Mouse (Mus musculus) testis, adult 2 months (tissue): ENCODE results near the gene Naa80. TPM values are rescaled to one million over a fixed set of nuclear protein-coding genes. Genes with fewer than 3 reads are reported as not detected.

Experiments used
- H3K27ac ChIP-seq: fragments of 200-500 bp; 2 replicates; pipeline ENCODE4 v1.5.1; 2012; ENCODE audit warnings: low read depth, low read length; ENCODE audit not compliant: control insufficient read depth, insufficient read depth
- H3K27me3 ChIP-seq: fragments of 200-500 bp; 2 replicates; pipeline ENCODE4 v1.6.1; 2012; ENCODE audit warnings: mild to moderate bottlenecking, low read length, moderate library complexity; ENCODE audit not compliant: control insufficient read depth, insufficient read depth
- H3K36me3 ChIP-seq: fragments of 200-500 bp; 2 replicates; pipeline ENCODE4 v1.6.1; 2012; ENCODE audit warnings: mild to moderate bottlenecking, low read length; ENCODE audit not compliant: control insufficient read depth, insufficient read depth
- H3K4me1 ChIP-seq: fragments of 200-500 bp; 2 replicates; pipeline ENCODE4 v1.6.1; 2012; ENCODE audit warnings: low read length; ENCODE audit not compliant: control insufficient read depth, insufficient read depth
- H3K4me3 ChIP-seq: fragments of 200-500 bp; 2 replicates; pipeline ENCODE4 v1.5.1; 2012; ENCODE audit warnings: low read depth, mild to moderate bottlenecking, low read length, moderate library complexity, mixed read lengths; ENCODE audit not compliant: control insufficient read depth
- CTCF ChIP-seq: fragments of 200-500 bp; IDR thresholded peaks from 2 replicates; pipeline ENCODE4 v1.5.1; 2012; ENCODE audit warnings: low read depth, mild to moderate bottlenecking, inconsistent platforms, low read length, moderate library complexity; ENCODE audit not compliant: control insufficient read depth, insufficient read depth, insufficient replicate concordance
- POLR2A ChIP-seq: fragments of 200-500 bp; IDR thresholded peaks from 2 replicates; pipeline ENCODE4 v1.6.1; 2012; ENCODE audit warnings: low read depth, mild to moderate bottlenecking, inconsistent platforms, low read length, moderate library complexity; ENCODE audit not compliant: control insufficient read depth
- polyA plus RNA-seq: library from polyadenylated mRNA; depleted of rRNA; stranded (reverse); fragments of >200 nt; gene quantifications from 2 replicates; pipeline ENCODE4 v1.2.3, GENCODE M21; 2012; rRNA removed

Gene Naa80
- polyA plus RNA-seq, 1 experiment = 136 TPM

DNA sequence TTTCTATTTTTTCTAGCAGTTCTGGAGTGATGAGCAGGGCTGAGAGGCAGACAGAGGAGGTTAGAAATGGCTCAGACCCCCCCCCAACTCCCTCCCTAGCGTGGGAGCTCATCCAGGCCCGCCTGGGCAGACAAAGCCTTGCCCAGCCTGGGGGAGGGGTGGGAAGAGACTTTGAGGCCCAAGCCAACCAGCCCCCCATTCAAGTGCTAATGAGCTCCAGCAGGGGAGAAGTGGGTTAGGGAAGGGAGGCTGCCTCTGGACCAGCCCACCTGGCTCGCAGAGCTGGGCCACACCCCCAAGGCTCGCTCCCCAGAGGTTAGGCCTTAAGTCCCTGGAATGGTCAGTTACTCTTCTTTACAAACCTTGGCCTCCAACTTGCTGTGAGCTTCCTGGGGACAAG lies 51.9 kb downstream of the Naa80 start:
- no peak overlapping the region for H3K27ac ChIP-seq
- H3K27me3 ChIP-seq = no peaks in the 10 kb centered on the region
- peaks cover 53% of the 10 kb centered on the region for H3K4me1 ChIP-seq
- H3K4me3 ChIP-seq = no peak overlapping the region
- no peaks in the 10 kb centered on the region for H3K36me3 ChIP-seq
- TF ChIP-seq POLR2A (no peak), CTCF (no peak)

GRCm38 (mm10) chr9:107631311-107631826 lies 52.7 kb downstream of the Naa80 start:
- Histone ChIP-seq H3K27ac (no peak overlapping the region), H3K4me1 (peaks cover 52% of the 10 kb centered on the region), H3K27me3 (no peaks in the 10 kb centered on the region), H3K36me3 (no peaks in the 10 kb centered on the region), H3K4me3 (no peak overlapping the region)
- TF ChIP-seq CTCF (no peak), POLR2A (no peak)

GRCm38 (mm10) chr9:107631861-107632260 lies 53.2 kb downstream of the Naa80 start:
- no peak overlapping the region; the same call in 1 of the 2 replicates for H3K27ac ChIP-seq
- peaks cover 47% of the 10 kb centered on the region for H3K4me1 ChIP-seq
- no peaks in the 10 kb centered on the region for H3K27me3 ChIP-seq
- no peaks in the 10 kb centered on the region for H3K36me3 ChIP-seq
- TF ChIP-seq CTCF (no peak), POLR2A (no peak)
- H3K4me3 ChIP-seq = no peak overlapping the region

DNA sequence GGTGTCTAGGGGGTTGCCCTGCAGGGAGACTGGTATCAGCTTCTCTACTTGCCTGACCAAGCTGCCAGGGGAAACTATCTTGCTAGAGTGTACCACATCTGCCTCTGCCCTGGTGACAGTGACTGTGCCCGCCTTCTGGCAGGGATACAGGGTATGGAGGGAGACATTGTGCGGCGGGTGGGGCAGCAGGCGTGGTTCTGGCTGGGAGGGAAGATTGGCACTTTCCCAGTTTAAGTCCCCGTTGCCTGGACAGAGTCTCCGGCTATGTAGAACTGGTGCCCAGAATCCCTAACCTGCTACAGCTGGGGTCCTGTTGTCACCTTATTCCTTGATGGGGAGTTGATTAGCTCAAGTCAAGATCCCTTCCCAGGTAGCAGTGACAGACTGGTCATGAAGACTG lies 53.8 kb downstream of the Naa80 start:
- Histone ChIP-seq H3K27me3 (no peaks in the 10 kb centered on the region), H3K4me3 (peak overlapping the region; percentile 91), H3K4me1 (peaks cover 49% of the 10 kb centered on the region), H3K36me3 (no peaks in the 10 kb centered on the region), H3K27ac (peak overlapping the region; percentile 99)
- no peak for TF ChIP-seq POLR2A
- TF ChIP-seq CTCF = no peak

DNA sequence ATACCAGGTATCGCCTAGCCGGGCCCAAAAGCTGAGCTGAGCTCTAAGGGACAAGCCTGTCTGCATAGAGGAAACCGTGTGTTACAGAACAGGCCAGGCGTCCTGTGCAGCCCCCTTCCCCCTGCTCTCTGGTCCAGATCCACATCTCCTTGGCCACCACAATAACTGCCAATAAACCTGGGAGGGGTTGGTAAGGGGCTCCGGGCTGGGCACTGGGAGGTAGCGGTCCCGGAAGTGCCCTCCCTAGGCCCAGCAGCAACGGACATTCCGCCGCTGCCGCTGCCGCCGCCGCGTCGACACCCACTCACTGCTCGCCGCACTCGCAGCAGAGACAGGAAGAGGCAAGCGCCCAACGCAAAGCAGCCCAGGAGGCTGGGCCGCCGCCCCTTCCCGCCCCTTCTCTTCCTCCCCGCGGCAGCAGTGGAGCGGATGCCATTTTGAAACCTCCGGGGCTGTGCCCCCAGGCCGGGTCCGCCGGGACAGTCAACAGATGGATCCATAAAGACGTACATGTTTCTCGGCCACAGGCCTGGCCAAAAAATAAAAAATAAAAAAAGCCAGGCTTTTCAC lies 54.5 kb downstream of the Naa80 start:
- Histone ChIP-seq H3K4me1 (peaks cover 49% of the 10 kb centered on the region), H3K27me3 (no peaks in the 10 kb centered on the region), H3K27ac (peak overlapping the region; percentile 99), H3K36me3 (no peaks in the 10 kb centered on the region), H3K4me3 (peak overlapping the region; percentile 91)
- TF ChIP-seq POLR2A = peak; percentile 91
- no peak for TF ChIP-seq CTCF

Other genes with a start within 250 kb of the Naa80 start
- gene Hemk1, start 240.5 kb upstream of the Naa80 start, polyA plus RNA-seq = 22.0 TPM in 2 replicates
- 0.40 and 0.53 TPM in 2 replicates for gene 6430571L13Rik, start 238.3 kb upstream of the Naa80 start, polyA plus RNA-seq
- 5.2 and 8.2 TPM in 2 replicates for gene Cacna2d2, start 179.3 kb upstream of the Naa80 start, polyA plus RNA-seq
- 38.3 and 46.9 TPM in 2 replicates for gene Tmem115, start 44.9 kb upstream of the Naa80 start, polyA plus RNA-seq
- 28.3 and 29.4 TPM in 2 replicates for gene Cyb561d2, start 36.7 kb upstream of the Naa80 start, polyA plus RNA-seq
- 34.7 and 40.3 TPM in 2 replicates for gene Nprl2, start 36.7 kb upstream of the Naa80 start, polyA plus RNA-seq
- gene Zmynd10, start 31.6 kb upstream of the Naa80 start, polyA plus RNA-seq = 245 and 272 TPM in 2 replicates
- 62.8 and 63.4 TPM in 2 replicates for gene Rassf1, start 27.3 kb upstream of the Naa80 start, polyA plus RNA-seq
- 28.4 and 31.7 TPM in 2 replicates for gene Tusc2, start 15.6 kb upstream of the Naa80 start, polyA plus RNA-seq
- gene Hyal2, start 10.9 kb upstream of the Naa80 start, polyA plus RNA-seq = 6.4 and 6.5 TPM in 2 replicates
- gene Hyal1, start 2.0 kb upstream of the Naa80 start, polyA plus RNA-seq = 4.0 and 5.0 TPM in 2 replicates
- 1.6 and 1.8 TPM in 2 replicates for gene Hyal3, start 1.9 kb downstream of the Naa80 start, polyA plus RNA-seq
- gene Ifrd2, start 8.8 kb downstream of the Naa80 start, polyA plus RNA-seq = 16.4 and 20.5 TPM in 2 replicates
- gene Sema3b, start 30.3 kb downstream of the Naa80 start, polyA plus RNA-seq = 2.1 and 4.1 TPM in 2 replicates
- gene Gnai2, start 56.5 kb downstream of the Naa80 start, polyA plus RNA-seq = 87.7 and 103 TPM in 2 replicates
- 0.10 and 0.32 TPM in 2 replicates for gene Slc38a3, start 90.6 kb downstream of the Naa80 start, polyA plus RNA-seq
- 0.05 and 0.12 TPM in 2 replicates for gene Gnat1, start 100.8 kb downstream of the Naa80 start, polyA plus RNA-seq
- 9.9 and 12.0 TPM in 2 replicates for gene Sema3f, start 131.6 kb downstream of the Naa80 start, polyA plus RNA-seq
- 52.0 and 57.8 TPM in 2 replicates for gene Rbm5, start 192.1 kb downstream of the Naa80 start, polyA plus RNA-seq